Mouse (Mus musculus) heart, adult 8-10 months (tissue): ENCODE measurements around the gene Rsph14. TPM values are rescaled to one million over a fixed set of nuclear protein-coding genes. Genes with fewer than 3 reads are reported as not detected.

ENCODE experiments used
- DNase-seq: peaks from one replicate; pipeline ENCODE4 v3.0.0; 2022; ENCODE audit warnings: low spot score
- total RNA-seq, 4 experiments: library from RNA; stranded (reverse); gene quantifications; 2 replicates each; pipeline ENCODE4 v1.2.4; 2022

Rsph14 gene
- total RNA-seq, 4 experiments from 2014 or later, result not detected

GRCm38 (mm10) chr10:74994863-74995262 is 37.5 kb downstream of the Rsph14 start:
- DNase-seq, result no peak

- no peak for DNase-seq
Measured at GRCm38 (mm10) chr10:74990584-74991322, 41.6 kb downstream of the Rsph14 start.

- no peak for DNase-seq
Measured at GRCm38 (mm10) chr10:74989814-74990213, 42.6 kb downstream of the Rsph14 start.

- DNase-seq, result no peak
Measured at GRCm38 (mm10) chr10:74987698-74988470, 44.5 kb downstream of the Rsph14 start.

- no peak for DNase-seq
Measured at GRCm38 (mm10) chr10:74983176-74983575, 49.2 kb downstream of the Rsph14 start.

- DNase-seq, result no peak
Measured at GRCm38 (mm10) chr10:74981159-74981558, 51.2 kb downstream of the Rsph14 start.

- DNase-seq, result no peak
Measured at GRCm38 (mm10) chr10:74978056-74978455, 54.3 kb downstream of the Rsph14 start.

GRCm38 (mm10) chr10:74976429-74976828 is 56.0 kb downstream of the Rsph14 start:
- no peak for DNase-seq

GRCm38 (mm10) chr10:74975626-74976025 is 56.8 kb downstream of the Rsph14 start:
- no peak for DNase-seq

GRCm38 (mm10) chr10:74973026-74973425 is 59.4 kb downstream of the Rsph14 start:
- no peak for DNase-seq

- DNase-seq, result no peak
Measured at GRCm38 (mm10) chr10:74969266-74969665, 63.1 kb downstream of the Rsph14 start.

- DNase-seq, result no peak
Measured at GRCm38 (mm10) chr10:74967651-74968267, 64.6 kb downstream of the Rsph14 start.

GRCm38 (mm10) chr10:74966850-74967451 is 65.4 kb downstream of the Rsph14 start, which contains the start of gene Gnaz:
Gene Gnaz (plus strand): TSS chr10:74967177.
- peak; percentile 95 for DNase-seq

- DNase-seq, result no peak
Measured at GRCm38 (mm10) chr10:74964380-74964779, 68.0 kb downstream of the Rsph14 start.

GRCm38 (mm10) chr10:74952830-74953443 is 79.4 kb downstream of the Rsph14 start:
- DNase-seq, result no peak

GRCm38 (mm10) chr10:74940795-74941194 is 91.6 kb downstream of the Rsph14 start:
- no peak for DNase-seq

- no peak for DNase-seq
Measured at GRCm38 (mm10) chr10:74939300-74939699, 93.1 kb downstream of the Rsph14 start.

- DNase-seq, result no peak
Measured at GRCm38 (mm10) chr10:74938410-74938809, 94.0 kb downstream of the Rsph14 start.

- no peak for DNase-seq
Measured at GRCm38 (mm10) chr10:74937003-74937790, 95.2 kb downstream of the Rsph14 start.

- no peak for DNase-seq
Measured at GRCm38 (mm10) chr10:74935016-74935415, 97.4 kb downstream of the Rsph14 start.

- no peak for DNase-seq
Measured at GRCm38 (mm10) chr10:74934521-74934920, 97.9 kb downstream of the Rsph14 start.
